Mouse (Mus musculus) spleen, embryonic (tissue): ENCODE results near the gene Banp.

ENCODE experiments used
- CTCF ChIA-PET: fragments of 350-600 bp; sonication (Branson Sonifier 250); formaldehyde crosslinking; loops from one replicate; lab custom pipeline; 2022; lab: Charles Lee

Gene Banp

GRCm38 (mm10) chr8:121949222-121949800 lies at the start of gene Banp:
Gene Banp (plus strand): TSS chr8:121949750.
- CTCF ChIA-PET: no interaction called here

- CTCF ChIA-PET: no interaction called here
Observed at GRCm38 (mm10) chr8:121901498-121902236, 47.9 kb upstream of the Banp start.

- CTCF ChIA-PET: no interaction called here
Observed at GRCm38 (mm10) chr8:121903977-121904376, 45.6 kb upstream of the Banp start.

- CTCF ChIA-PET: no interaction called here
Observed at GRCm38 (mm10) chr8:121904999-121905398, 44.6 kb upstream of the Banp start.

- CTCF ChIA-PET: no interaction called here
Observed at GRCm38 (mm10) chr8:121905420-121905819, 44.1 kb upstream of the Banp start.

- CTCF ChIA-PET: no interaction called here
Observed at GRCm38 (mm10) chr8:121905864-121906263, 43.7 kb upstream of the Banp start.

GRCm38 (mm10) chr8:121906542-121907512 lies 42.7 kb upstream of the Banp start:
- CTCF ChIA-PET: interaction anchor here (0.5 to 0.7 kb wide), 4 partner anchors 57 to 1408 kb away, joined by 3 read pairs; no protein-coding TSS in a partner anchor

- CTCF ChIA-PET: interaction anchor here (0.5 to 3.6 kb wide), 4 partner anchors 47 to 204 kb away, joined by 3 to 26 read pairs (median 4); no protein-coding TSS in a partner anchor
Observed at GRCm38 (mm10) chr8:121907587-121908248, 41.8 kb upstream of the Banp start, which contains the start of gene Slc7a5. Gene Slc7a5 (minus strand): TSS chr8:121907694.

- CTCF ChIA-PET: interaction anchor here (0.6 to 3.6 kb wide), 3 partner anchors 48 to 1239 kb away, joined by 6 to 26 read pairs (median 11); no protein-coding TSS in a partner anchor
Observed at GRCm38 (mm10) chr8:121908378-121909147, 41.0 kb upstream of the Banp start.

GRCm38 (mm10) chr8:121909148-121909541 lies 40.4 kb upstream of the Banp start:
- CTCF ChIA-PET: interaction anchor here (0.6 to 3.6 kb wide), 3 partner anchors 58 to 1591 kb away, joined by 5 to 26 read pairs (median 11); no protein-coding TSS in a partner anchor

- CTCF ChIA-PET: interaction anchor here (0.6 to 3.6 kb wide), 4 partner anchors 59 to 1592 kb away, joined by 3 to 26 read pairs (median 4); no protein-coding TSS in a partner anchor
Observed at GRCm38 (mm10) chr8:121909663-121910062, 39.9 kb upstream of the Banp start.

GRCm38 (mm10) chr8:121911400-121911799 lies 38.1 kb upstream of the Banp start:
- CTCF ChIA-PET: no interaction called here

- CTCF ChIA-PET: no interaction called here
Observed at GRCm38 (mm10) chr8:121911987-121912386, 37.6 kb upstream of the Banp start.

GRCm38 (mm10) chr8:121912831-121913230 lies 36.7 kb upstream of the Banp start:
- CTCF ChIA-PET: no interaction called here

- CTCF ChIA-PET: no interaction called here
Observed at GRCm38 (mm10) chr8:121913378-121913777, 36.2 kb upstream of the Banp start.

GRCm38 (mm10) chr8:121919158-121919557 lies 30.4 kb upstream of the Banp start:
- CTCF ChIA-PET: no interaction called here

GRCm38 (mm10) chr8:121919731-121920130 lies 29.8 kb upstream of the Banp start:
- CTCF ChIA-PET: no interaction called here

- CTCF ChIA-PET: no interaction called here
Observed at GRCm38 (mm10) chr8:121921582-121921981, 28.0 kb upstream of the Banp start.

- CTCF ChIA-PET: no interaction called here
Observed at GRCm38 (mm10) chr8:121922101-121922500, 27.4 kb upstream of the Banp start.

- CTCF ChIA-PET: interaction anchor here (0.7 kb wide), 1 partner anchor 74 kb away, joined by 3 read pairs; no protein-coding TSS in a partner anchor
Observed at GRCm38 (mm10) chr8:121924681-121925080, 24.9 kb upstream of the Banp start.
